Mouse (Mus musculus) hindbrain, embryonic 10.5 days (tissue): ENCODE measurements around the gene Cipc. TPM values are rescaled to one million over a fixed set of nuclear protein-coding genes. Genes with fewer than 3 reads are reported as not detected.
A peak's percentile ranks its signal among the peaks of the same experiment; 100 is the strongest.

Experiments
- DNase-seq: peaks from one replicate; pipeline ENCODE4 v3.0.0-alpha.2; 2017; ENCODE audit warnings: low spot score
- H3K27ac ChIP-seq: fragments of 300-500 bp; sonication (generic); 2 replicates; pipeline ENCODE4 v1.5.1; 2016; ENCODE audit warnings: mild to moderate bottlenecking, moderate library complexity
- H3K27me3 ChIP-seq: fragments of 300-500 bp; sonication (generic); 2 replicates; pipeline ENCODE4 v1.6.1; 2016; ENCODE audit warnings: mild to moderate bottlenecking; ENCODE audit not compliant: poor library complexity, insufficient read depth, severe bottlenecking
- H3K36me3 ChIP-seq: fragments of 300-500 bp; sonication (generic); 2 replicates; pipeline ENCODE4 v1.6.1; 2016; ENCODE audit warnings: mild to moderate bottlenecking, moderate library complexity
- H3K4me1 ChIP-seq: fragments of 300-500 bp; sonication (generic); replicated peaks from 2 replicates; pipeline ENCODE4 v1.6.1; 2016; ENCODE audit warnings: mild to moderate bottlenecking
- H3K4me3 ChIP-seq: fragments of 300-500 bp; sonication (generic); 2 replicates; pipeline ENCODE4 v1.5.1; 2016; ENCODE audit warnings: mild to moderate bottlenecking, moderate library complexity
- H3K9me3 ChIP-seq: fragments of 300-500 bp; sonication (generic); 2 replicates; pipeline ENCODE4 v1.6.1; 2016; ENCODE audit warnings: mild to moderate bottlenecking, moderate library complexity
- WGBS: fragments of 180-500 bp; shearing (Covaris S2); methylation state at CpG from one replicate; pipeline ENCODE4 v1.1.7; 2016; 5-methylcytosine and 5-hydroxymethylcytosine counted together
- polyA plus RNA-seq: library from polyadenylated mRNA; unstranded; fragments of >200 nt; fragmentation: Nextera tagmentation; extraction: Ambion mirVana; gene quantifications from 2 replicates; pipeline ENCODE4 v1.2.1, GENCODE M21; 2016

Cipc gene
- polyA plus RNA-seq, 1 experiment from 2014 or later: 35.2 TPM

- Histone ChIP-seq H3K27me3 (no peaks in the 10 kb centered on the region), H3K9me3 (no peaks in the 10 kb centered on the region), H3K4me1 (peaks cover 26% of the 10 kb centered on the region), H3K36me3 (peaks cover 58% of the 10 kb centered on the region), H3K27ac (no peak overlapping the region), H3K4me3 (no peak overlapping the region)
- WGBS: 89% methylated on average over 10 of the region's 10 CpGs
- no peak for DNase-seq
These were observed 5.5 kb downstream of the Cipc start for GRCm38 (mm10) chr12:86952331-86952850.

GRCm38 (mm10) chr12:86955894-86956293 is 9.1 kb downstream of the Cipc start:
- Histone ChIP-seq H3K36me3 (peaks cover 87% of the 10 kb centered on the region), H3K27ac (no peak overlapping the region), H3K9me3 (no peaks in the 10 kb centered on the region), H3K27me3 (no peaks in the 10 kb centered on the region), H3K4me3 (no peak overlapping the region), H3K4me1 (0 out of 2 replicates have a peak, but pooled peaks cover 2% of the 10 kb centered on the region)
- DNase-seq: no peak
- WGBS: 89% methylated on average over 2 of the region's 2 CpGs

GRCm38 (mm10) chr12:86958558-86958957 is 11.7 kb downstream of the Cipc start:
- 91% methylated on average over 5 of the region's 5 CpGs for WGBS

GRCm38 (mm10) chr12:86959661-86960060 is 12.8 kb downstream of the Cipc start:
- peaks cover 98% of the 10 kb centered on the region for H3K36me3 ChIP-seq
- no peak overlapping the region for H3K4me3 ChIP-seq
- 0 out of 2 replicates have a peak, but pooled peaks cover 12% of the 10 kb centered on the region for H3K4me1 ChIP-seq
- H3K27me3 ChIP-seq: no peaks in the 10 kb centered on the region
- no peaks in the 10 kb centered on the region for H3K9me3 ChIP-seq
- H3K27ac ChIP-seq: no peak overlapping the region
- WGBS: 96% methylated on average over 5 of the region's 5 CpGs
- no peak for DNase-seq

More at GRCm38 (mm10) chr12:86958558-86958957, 11.7 kb downstream of the Cipc start:
- H3K36me3 ChIP-seq: peaks cover 100% of the 10 kb centered on the region
- no peaks in the 10 kb centered on the region for H3K9me3 ChIP-seq
- H3K27ac ChIP-seq: no peak overlapping the region
- no peaks in the 10 kb centered on the region for H3K27me3 ChIP-seq
- no peak for DNase-seq
- H3K4me1 ChIP-seq: 0 out of 2 replicates have a peak, but pooled peaks cover 12% of the 10 kb centered on the region
- no peak overlapping the region for H3K4me3 ChIP-seq

- no peaks in the 10 kb centered on the region for H3K27me3 ChIP-seq
- H3K9me3 ChIP-seq: no peaks in the 10 kb centered on the region
- no peak for DNase-seq
- H3K27ac ChIP-seq: no peak overlapping the region
- no peak overlapping the region for H3K4me3 ChIP-seq
- H3K36me3 ChIP-seq: peaks cover 98% of the 10 kb centered on the region
- 0 out of 2 replicates have a peak, but pooled peaks cover 12% of the 10 kb centered on the region for H3K4me1 ChIP-seq
- WGBS: 91% methylated on average over 15 of the region's 15 CpGs
These were observed 13.3 kb downstream of the Cipc start for GRCm38 (mm10) chr12:86960138-86960537.

GRCm38 (mm10) chr12:86960791-86961335 is 14.0 kb downstream of the Cipc start:
- DNase-seq: no peak
- H3K9me3 ChIP-seq: no peaks in the 10 kb centered on the region
- H3K27me3 ChIP-seq: no peaks in the 10 kb centered on the region
- H3K36me3 ChIP-seq: peaks cover 98% of the 10 kb centered on the region
- WGBS: 91% methylated on average over 3 of the region's 3 CpGs
- no peak overlapping the region for H3K4me3 ChIP-seq
- H3K27ac ChIP-seq: peak overlapping the region; percentile 71
- 0 out of 2 replicates have a peak, but pooled peaks cover 12% of the 10 kb centered on the region for H3K4me1 ChIP-seq

GRCm38 (mm10) chr12:86961589-86962344 is 14.9 kb downstream of the Cipc start:
- no peaks in the 10 kb centered on the region for H3K27me3 ChIP-seq
- H3K9me3 ChIP-seq: no peaks in the 10 kb centered on the region
- H3K4me1 ChIP-seq: 0 out of 2 replicates have a peak, but pooled peaks cover 12% of the 10 kb centered on the region
- no peak overlapping the region for H3K4me3 ChIP-seq
- no peak for DNase-seq
- WGBS: 79% methylated on average over 11 of the region's 11 CpGs
- H3K36me3 ChIP-seq: peaks cover 94% of the 10 kb centered on the region
- peak overlapping the region; percentile 71 for H3K27ac ChIP-seq

- Histone ChIP-seq H3K4me3 (no peak overlapping the region), H3K4me1 (0 out of 2 replicates have a peak, but pooled peaks cover 19% of the 10 kb centered on the region), H3K27me3 (no peaks in the 10 kb centered on the region), H3K36me3 (peaks cover 67% of the 10 kb centered on the region), H3K9me3 (no peaks in the 10 kb centered on the region), H3K27ac (no peak overlapping the region)
- 93% methylated on average over 16 of the region's 16 CpGs for WGBS
- no peak for DNase-seq
These were observed 17.6 kb downstream of the Cipc start for GRCm38 (mm10) chr12:86964278-86965057.

- WGBS: 90% methylated on average over 4 of the region's 4 CpGs
- Histone ChIP-seq H3K4me3 (no peak overlapping the region), H3K9me3 (no peaks in the 10 kb centered on the region), H3K27me3 (no peaks in the 10 kb centered on the region), H3K36me3 (peaks cover 58% of the 10 kb centered on the region), H3K4me1 (peaks cover 19% of the 10 kb centered on the region; the same call in 1 of the 2 replicates), H3K27ac (no peak overlapping the region)
- DNase-seq: no peak
These were observed 18.5 kb downstream of the Cipc start for GRCm38 (mm10) chr12:86965237-86965799.

GRCm38 (mm10) chr12:86968468-86969219 is 21.8 kb downstream of the Cipc start:
- Histone ChIP-seq H3K27me3 (peaks cover 5% of the 10 kb centered on the region; the same call in 1 of the 2 replicates), H3K4me3 (no peak overlapping the region), H3K4me1 (peaks cover 6% of the 10 kb centered on the region; the same call in 1 of the 2 replicates), H3K9me3 (no peaks in the 10 kb centered on the region), H3K27ac (no peak overlapping the region), H3K36me3 (peaks cover 25% of the 10 kb centered on the region)
- DNase-seq: no peak
- WGBS: 73% methylated on average over 13 of the region's 13 CpGs

GRCm38 (mm10) chr12:86969220-86969601 is 22.4 kb downstream of the Cipc start:
- Histone ChIP-seq H3K27me3 (peaks cover 8% of the 10 kb centered on the region; the same call in 1 of the 2 replicates), H3K4me1 (peaks cover 11% of the 10 kb centered on the region), H3K4me3 (no peak overlapping the region), H3K9me3 (no peaks in the 10 kb centered on the region), H3K36me3 (peaks cover 22% of the 10 kb centered on the region), H3K27ac (no peak overlapping the region)
- 61% methylated on average over 3 of the region's 3 CpGs for whole genome bisulfite sequencing
- no peak for DNase-seq

GRCm38 (mm10) chr12:86971089-86971488 is 24.2 kb downstream of the Cipc start:
- Histone ChIP-seq H3K27ac (no peak overlapping the region), H3K27me3 (peaks cover 22% of the 10 kb centered on the region), H3K36me3 (peaks cover 3% of the 10 kb centered on the region), H3K9me3 (no peaks in the 10 kb centered on the region), H3K4me1 (peaks cover 26% of the 10 kb centered on the region), H3K4me3 (no peak overlapping the region)
- DNase-seq: no peak
- 92% methylated on average over 7 of the region's 7 CpGs for whole genome bisulfite sequencing
